Mouse (Mus musculus): ENCODE measurements around the gene Kirrel3.

Gene Kirrel3

GRCm38 (mm10) chr9:34485759-34486431 is at the start of gene Kirrel3:
TSS of gene Kirrel3 (plus strand) at chr9:34485894.
- DNase-seq, result peak; percentile 57

- no peak for DNase-seq
These were observed 45.0 kb upstream of the Kirrel3 start for GRCm38 (mm10) chr9:34440721-34441120.

GRCm38 (mm10) chr9:34443950-34444349 is 41.7 kb upstream of the Kirrel3 start:
- DNase-seq, result no peak

GRCm38 (mm10) chr9:34446497-34447350 is 39.0 kb upstream of the Kirrel3 start:
- no peak for DNase-seq

- no peak for DNase-seq
These were observed 38.0 kb upstream of the Kirrel3 start for GRCm38 (mm10) chr9:34447736-34448135.

GRCm38 (mm10) chr9:34448467-34448866 is 37.2 kb upstream of the Kirrel3 start:
- DNase-seq, result no peak

GRCm38 (mm10) chr9:34458189-34458588 is 27.5 kb upstream of the Kirrel3 start:
- no peak for DNase-seq

- DNase-seq, result no peak
These were observed 25.7 kb upstream of the Kirrel3 start for GRCm38 (mm10) chr9:34459968-34460367.

- DNase-seq, result peak; percentile 9
These were observed 22.0 kb upstream of the Kirrel3 start for GRCm38 (mm10) chr9:34463666-34464065.

- DNase-seq, result no peak
These were observed 19.6 kb upstream of the Kirrel3 start for GRCm38 (mm10) chr9:34466058-34466457.

- no peak for DNase-seq
These were observed 16.5 kb upstream of the Kirrel3 start for GRCm38 (mm10) chr9:34469180-34469579.

GRCm38 (mm10) chr9:34476206-34476605 is 9.5 kb upstream of the Kirrel3 start:
- DNase-seq, result no peak

GRCm38 (mm10) chr9:34478494-34478893 is 7.2 kb upstream of the Kirrel3 start:
- DNase-seq, result no peak

GRCm38 (mm10) chr9:34483236-34483635 is 2.5 kb upstream of the Kirrel3 start:
- DNase-seq, result no peak

GRCm38 (mm10) chr9:34484665-34485064 is 1.0 kb upstream of the Kirrel3 start:
- DNase-seq, result no peak

GRCm38 (mm10) chr9:34488267-34488666 is 2.6 kb downstream of the Kirrel3 start:
- DNase-seq, result no peak

GRCm38 (mm10) chr9:34488700-34489315 is 3.1 kb downstream of the Kirrel3 start:
- DNase-seq, result peak; percentile 51

- no peak for DNase-seq
These were observed 3.6 kb downstream of the Kirrel3 start for GRCm38 (mm10) chr9:34489316-34489710.

- no peak for DNase-seq
These were observed 4.1 kb downstream of the Kirrel3 start for GRCm38 (mm10) chr9:34489760-34490159.

GRCm38 (mm10) chr9:34492121-34492520 is 6.4 kb downstream of the Kirrel3 start:
- no peak for DNase-seq

- no peak for DNase-seq
These were observed 7.9 kb downstream of the Kirrel3 start for GRCm38 (mm10) chr9:34493571-34493970.

GRCm38 (mm10) chr9:34498126-34498525 is 12.4 kb downstream of the Kirrel3 start:
- no peak for DNase-seq

GRCm38 (mm10) chr9:34498651-34499050 is 13.0 kb downstream of the Kirrel3 start:
- DNase-seq, result peak; percentile 82

- DNase-seq, result no peak
These were observed 21.5 kb downstream of the Kirrel3 start for GRCm38 (mm10) chr9:34507164-34507563.
